Mouse (Mus musculus) c-Kit-positive CD71-positive TER-119-negative erythroid progenitor cells, embryonic 14.5 days (primary cell): ENCODE results near the gene Apod.
"Not testable (repeated sequence)": the region's sequence is repeated elsewhere in the genome, so short reads cannot be mapped to it uniquely, and the experiment has no call there.

ENCODE experiments used
- DNase-seq: peaks from one replicate; pipeline ENCODE4 v3.0.0-alpha.2; 2013; ENCODE audit warnings: low read depth

The Apod gene

GRCm38 (mm10) chr16:31320954-31321353 is 6.3 kb upstream of the Apod start:
- DNase-seq, result no peak

GRCm38 (mm10) chr16:31319723-31320122 is 5.1 kb upstream of the Apod start:
- DNase-seq, result not testable (repeated sequence)

- no peak for DNase-seq
Observed at GRCm38 (mm10) chr16:31319316-31319715, 4.7 kb upstream of the Apod start.

DNA sequence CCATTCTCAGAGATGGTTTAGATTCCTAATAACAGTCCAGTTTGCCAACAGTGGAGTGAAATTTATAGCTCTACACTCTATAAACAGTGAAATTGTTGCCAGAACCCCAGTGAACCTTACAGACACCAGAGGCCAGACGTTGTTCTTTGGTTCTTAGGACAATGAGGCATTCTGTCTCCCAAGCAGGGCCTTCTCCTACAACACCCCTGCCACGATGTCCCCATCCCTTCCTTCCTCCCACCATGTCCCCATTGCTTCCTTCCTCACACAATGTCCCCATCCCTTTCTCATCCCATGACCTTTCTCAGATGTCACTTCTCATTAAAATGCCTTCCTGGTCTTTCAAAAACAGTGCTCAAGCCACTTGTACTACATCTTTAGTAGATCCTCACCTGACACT is 3.8 kb upstream of the Apod start:
- DNase-seq, result no peak

- DNase-seq, result not testable (repeated sequence)
Observed at GRCm38 (mm10) chr16:31316246-31317143, 1.9 kb upstream of the Apod start.

- DNase-seq, result no peak
Observed at GRCm38 (mm10) chr16:31315294-31315693, 686 bp upstream of the Apod start.

- DNase-seq, result no peak
Observed at GRCm38 (mm10) chr16:31313611-31314010, 997 bp downstream of the Apod start.

- DNase-seq, result no peak
Observed at GRCm38 (mm10) chr16:31312296-31312695, 2.3 kb downstream of the Apod start.

- no peak for DNase-seq
Observed at GRCm38 (mm10) chr16:31305199-31305919, 9.2 kb downstream of the Apod start.

- no peak for DNase-seq
Observed at GRCm38 (mm10) chr16:31303276-31303675, 11.3 kb downstream of the Apod start.

- no peak for DNase-seq
Observed at GRCm38 (mm10) chr16:31300883-31301532, 13.6 kb downstream of the Apod start.

DNA sequence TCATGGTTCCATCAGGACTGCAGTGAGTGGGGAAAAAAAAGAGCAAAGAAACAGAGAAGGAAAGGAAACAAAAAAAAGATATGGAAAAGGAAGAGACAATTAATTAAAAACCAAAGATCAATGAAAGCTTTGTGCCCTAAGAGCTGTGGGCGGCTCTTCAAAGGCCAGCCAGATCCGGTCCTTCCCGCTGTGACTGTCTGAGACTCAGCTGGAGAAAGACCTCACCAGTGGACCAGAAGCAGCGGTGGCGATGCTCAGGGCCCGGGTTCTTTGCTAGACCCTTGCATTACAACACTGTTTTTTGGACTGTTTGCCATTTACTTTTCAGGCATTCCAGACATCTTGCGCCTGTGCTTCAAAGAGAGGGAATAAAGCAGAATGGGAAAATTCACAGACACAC is 14.1 kb downstream of the Apod start:
- no peak for DNase-seq

GRCm38 (mm10) chr16:31299960-31300353 is 14.7 kb downstream of the Apod start:
- DNase-seq, result no peak

GRCm38 (mm10) chr16:31299164-31299959 is 15.2 kb downstream of the Apod start:
- DNase-seq, result no peak

- no peak for DNase-seq
Observed at GRCm38 (mm10) chr16:31297113-31297512, 17.5 kb downstream of the Apod start.

DNA sequence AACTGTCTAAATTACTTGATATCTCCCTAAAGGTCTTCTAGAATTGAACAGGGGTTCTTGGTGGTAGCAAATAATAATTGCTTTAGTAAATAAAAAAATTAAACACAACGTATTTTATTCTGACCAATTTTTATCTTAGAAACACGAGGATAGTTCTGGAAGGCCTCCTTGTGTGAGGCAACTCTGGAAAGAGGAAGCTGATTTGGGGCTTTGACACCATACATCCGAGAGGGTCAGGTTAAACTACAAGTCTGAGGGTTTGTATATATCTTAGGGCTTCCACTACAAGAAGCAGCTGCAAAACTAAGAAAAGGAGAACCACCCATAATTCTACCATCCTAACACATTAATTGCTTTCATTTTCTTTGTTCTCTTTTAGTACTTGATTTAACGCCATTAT is 20.8 kb downstream of the Apod start:
- DNase-seq, result no peak

DNA sequence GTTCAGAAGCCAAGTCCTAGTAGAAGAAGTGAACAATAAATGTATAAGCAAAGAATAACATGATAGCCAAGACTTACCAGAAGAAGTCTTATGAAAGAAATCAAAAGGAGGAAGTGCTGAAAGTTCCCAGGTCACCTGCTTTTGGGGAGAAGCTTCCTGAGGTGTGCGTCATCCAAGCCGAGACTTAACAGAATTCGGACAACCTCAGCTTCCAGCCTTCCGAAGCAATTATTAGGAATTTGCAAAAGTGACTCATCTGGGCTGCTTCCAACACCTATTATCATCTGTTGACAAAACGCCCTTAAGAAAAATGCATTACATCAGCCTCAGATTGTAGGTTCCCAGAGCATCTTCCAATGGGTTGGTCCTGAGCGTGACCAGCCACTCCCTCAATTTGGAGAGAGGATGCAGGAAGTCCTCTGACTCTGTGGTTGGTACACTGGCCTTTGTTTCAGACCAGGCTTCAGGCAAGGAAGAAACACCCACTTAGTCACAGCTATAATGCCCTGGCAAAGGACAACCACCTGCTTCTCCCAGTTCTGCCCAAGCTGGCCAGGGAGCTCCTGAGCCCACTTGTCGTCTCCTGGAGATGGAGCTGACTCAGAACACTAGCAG is 23.8 kb downstream of the Apod start:
- DNase-seq, result no peak

GRCm38 (mm10) chr16:31290281-31290680 is 24.3 kb downstream of the Apod start:
- no peak for DNase-seq

- DNase-seq, result no peak
Observed at GRCm38 (mm10) chr16:31287712-31288111, 26.9 kb downstream of the Apod start.

GRCm38 (mm10) chr16:31286801-31287488 is 27.7 kb downstream of the Apod start:
- DNase-seq, result no peak

GRCm38 (mm10) chr16:31281981-31282380 is 32.6 kb downstream of the Apod start:
- no peak for DNase-seq
